Mouse (Mus musculus): ENCODE results near the gene Sgta. TPM values are rescaled to one million over a fixed set of nuclear protein-coding genes. Genes with fewer than 3 reads are reported as not detected.
"Not testable (repeated sequence)": the region's sequence is repeated elsewhere in the genome, so short reads cannot be mapped to it uniquely, and the experiment has no call there.

Sgta gene
- polyA plus RNA-seq, 1 experiment from 2014 or later, result 271 TPM

DNA sequence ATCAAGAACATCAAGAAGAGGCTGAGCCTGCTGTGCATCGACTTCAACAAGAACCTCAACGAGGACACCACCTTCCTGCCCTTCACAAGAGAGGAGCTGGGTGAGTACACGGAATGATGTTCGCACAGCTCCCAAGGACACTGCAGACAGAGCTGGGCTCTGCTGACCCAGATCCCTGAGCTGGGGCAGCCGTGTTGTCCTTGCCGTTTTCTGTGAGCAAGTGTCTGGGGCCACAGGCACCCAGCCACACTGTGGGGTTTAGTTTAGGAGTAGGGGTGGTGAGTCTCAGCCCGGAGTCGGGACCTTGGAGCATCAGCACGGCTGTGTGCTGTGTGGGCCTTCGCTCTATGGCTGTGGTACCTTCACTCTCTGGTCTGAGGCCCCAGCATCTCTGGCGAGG is 17.9 kb upstream of the Sgta start:
- Histone ChIP-seq H3K4me2 (replicated peaks) (no peak overlapping the region), H3K27me3 (no peaks in the 10 kb centered on the region), H3K36me3 (peaks cover 98% of the 10 kb centered on the region), H3K27ac (replicated peaks) (no peak overlapping the region), H3K4me1 (no peaks in the 10 kb centered on the region), H3K4me3 (no peak overlapping the region), H3K9me3 (no peaks in the 10 kb centered on the region), H3K9ac (replicated peaks) (no peak overlapping the region)
- 94% methylated on average over 11 of the region's 11 CpGs for WGBS
- no peak for ATAC-seq (ENCODE audit: low FRiP score, low read depth)

GRCm38 (mm10) chr10:81076356-81076755 is 16.4 kb upstream of the Sgta start:
- ATAC-seq (ENCODE audit: low FRiP score, low read depth), result no peak
- H3K4me1 ChIP-seq, result peaks cover 3% of the 10 kb centered on the region
- WGBS, result 100% methylated on average over 1 of the region's 1 CpGs
- H3K4me2 ChIP-seq (replicated peaks), result no peak overlapping the region
- no peaks in the 10 kb centered on the region for H3K27me3 ChIP-seq
- no peak overlapping the region for H3K4me3 ChIP-seq
- H3K9ac ChIP-seq (replicated peaks), result no peak overlapping the region
- H3K27ac ChIP-seq (replicated peaks), result no peak overlapping the region
- H3K36me3 ChIP-seq, result peaks cover 88% of the 10 kb centered on the region
- no peaks in the 10 kb centered on the region for H3K9me3 ChIP-seq

DNA sequence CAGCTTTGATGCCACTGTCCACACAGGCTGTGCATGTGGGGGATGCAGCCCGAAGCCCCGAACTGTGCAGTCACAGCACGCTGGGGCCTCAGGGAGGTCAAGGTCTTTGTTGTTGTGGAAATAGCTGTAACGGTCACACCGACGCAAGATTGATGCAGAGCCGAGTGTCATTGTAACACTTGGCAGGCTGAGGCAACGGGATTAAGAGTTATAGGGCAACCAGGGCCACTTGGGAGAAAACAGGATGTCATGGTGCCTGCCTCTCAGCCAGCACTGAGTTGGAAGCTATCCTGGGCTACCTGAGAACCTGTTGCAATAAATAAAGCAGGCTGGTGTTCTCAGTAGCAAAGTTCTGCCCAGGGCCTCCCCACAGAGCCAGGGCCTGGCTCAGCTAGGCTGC is 15.8 kb upstream of the Sgta start:
- Histone ChIP-seq H3K27ac (replicated peaks) (no peak overlapping the region), H3K4me2 (replicated peaks) (no peak overlapping the region), H3K4me1 (peaks cover 10% of the 10 kb centered on the region), H3K4me3 (no peak overlapping the region), H3K9ac (replicated peaks) (no peak overlapping the region), H3K9me3 (no peaks in the 10 kb centered on the region), H3K36me3 (peaks cover 82% of the 10 kb centered on the region), H3K27me3 (no peaks in the 10 kb centered on the region)
- no peak for ATAC-seq (ENCODE audit: low FRiP score, low read depth)
- 64% methylated on average over 8 of the region's 8 CpGs for WGBS

GRCm38 (mm10) chr10:81073464-81073863 is 13.5 kb upstream of the Sgta start:
- peaks cover 59% of the 10 kb centered on the region for H3K36me3 ChIP-seq

GRCm38 (mm10) chr10:81072290-81072689 is 12.3 kb upstream of the Sgta start:
- H3K27me3 ChIP-seq, result no peaks in the 10 kb centered on the region
- no peak for ATAC-seq (ENCODE audit: low FRiP score, low read depth)

More at GRCm38 (mm10) chr10:81073464-81073863, 13.5 kb upstream of the Sgta start:
- no peak overlapping the region for H3K27ac ChIP-seq (replicated peaks)
- no peak overlapping the region for H3K4me3 ChIP-seq
- H3K4me2 ChIP-seq (replicated peaks), result no peak overlapping the region
- ATAC-seq (ENCODE audit: low FRiP score, low read depth), result no peak
- no peak overlapping the region for H3K9ac ChIP-seq (replicated peaks)
- no peaks in the 10 kb centered on the region for H3K9me3 ChIP-seq
- peaks cover 22% of the 10 kb centered on the region for H3K4me1 ChIP-seq
- no peaks in the 10 kb centered on the region for H3K27me3 ChIP-seq
- 69% methylated on average over 7 of the region's 7 CpGs for WGBS

GRCm38 (mm10) chr10:81069836-81070235 is 9.9 kb upstream of the Sgta start, which contains the start of gene Thop1:
Gene Thop1 (plus strand): TSS chr10:81070035.
- peaks cover 24% of the 10 kb centered on the region for H3K36me3 ChIP-seq
- no peaks in the 10 kb centered on the region for H3K9me3 ChIP-seq
- WGBS, result under 1% methylated on average over 35 of the region's 35 CpGs
- peak within 1 kb of the TSS; percentile 79 for H3K4me3 ChIP-seq
- H3K27ac ChIP-seq (replicated peaks), result peak within 1 kb of the TSS; percentile 71
- H3K27me3 ChIP-seq, result no peaks in the 10 kb centered on the region
- peak within 1 kb of the TSS; percentile 79 for H3K9ac ChIP-seq (replicated peaks)
- H3K4me2 ChIP-seq (replicated peaks), result peak within 1 kb of the TSS; percentile 83
- H3K4me1 ChIP-seq, result peaks cover 26% of the 10 kb centered on the region
- peak; percentile 97 for ATAC-seq (ENCODE audit: low FRiP score, low read depth)

More at GRCm38 (mm10) chr10:81072290-81072689, 12.3 kb upstream of the Sgta start:
- H3K9me3 ChIP-seq, result no peaks in the 10 kb centered on the region
- no peak overlapping the region for H3K27ac ChIP-seq (replicated peaks)
- no peak overlapping the region for H3K9ac ChIP-seq (replicated peaks)
- peaks cover 47% of the 10 kb centered on the region for H3K36me3 ChIP-seq
- H3K4me2 ChIP-seq (replicated peaks), result no peak overlapping the region
- H3K4me1 ChIP-seq, result peaks cover 22% of the 10 kb centered on the region
- no peak overlapping the region for H3K4me3 ChIP-seq
- WGBS, result 96% methylated on average over 8 of the region's 8 CpGs

DNA sequence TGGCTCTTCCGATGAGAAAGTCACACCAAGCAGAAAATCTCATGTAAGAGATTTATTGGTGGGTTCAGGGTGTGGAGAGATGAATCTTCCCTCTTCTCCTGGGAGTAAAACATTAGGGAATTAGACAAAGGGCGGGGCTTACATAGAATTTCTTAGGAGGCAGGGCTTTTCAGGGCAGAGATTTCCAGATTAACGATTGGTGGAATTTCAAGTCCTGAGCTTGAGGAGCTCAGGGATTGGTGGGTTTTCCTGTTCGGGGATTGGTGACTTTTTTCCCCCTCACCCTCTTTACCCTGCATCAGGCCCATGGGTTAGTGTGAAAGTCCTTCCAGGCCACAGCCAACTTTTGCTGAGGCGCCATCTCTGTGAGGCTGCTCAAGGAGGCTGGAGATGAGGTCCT is 8.7 kb upstream of the Sgta start:
- H3K4me3 ChIP-seq, result no peak overlapping the region

GRCm38 (mm10) chr10:81064519-81064918 is 4.5 kb upstream of the Sgta start:
- H3K27ac ChIP-seq (replicated peaks); H3K9me3 ChIP-seq; H3K27me3 ChIP-seq; H3K9ac ChIP-seq (replicated peaks); H3K4me3 ChIP-seq; ATAC-seq (ENCODE audit: low FRiP score, low read depth); H3K4me2 ChIP-seq (replicated peaks); H3K36me3 ChIP-seq: not testable (repeated sequence)
- 87% methylated on average over 8 of the region's 8 CpGs for WGBS
- H3K4me1 ChIP-seq, result peaks cover 13% of the 10 kb centered on the region

More for the DNA sequence above, 8.7 kb upstream of the Sgta start:
- WGBS, result 75% methylated on average over 5 of the region's 5 CpGs
- Histone ChIP-seq H3K27me3 (no peaks in the 10 kb centered on the region), H3K27ac (replicated peaks) (no peak overlapping the region), H3K36me3 (peaks cover 12% of the 10 kb centered on the region), H3K4me2 (replicated peaks) (no peak overlapping the region), H3K9me3 (no peaks in the 10 kb centered on the region), H3K9ac (replicated peaks) (0 out of 2 replicates have a peak overlapping the region, but pooled peaks have one; percentile 32), H3K4me1 (peaks cover 26% of the 10 kb centered on the region)
- no peak for ATAC-seq (ENCODE audit: low FRiP score, low read depth)

DNA sequence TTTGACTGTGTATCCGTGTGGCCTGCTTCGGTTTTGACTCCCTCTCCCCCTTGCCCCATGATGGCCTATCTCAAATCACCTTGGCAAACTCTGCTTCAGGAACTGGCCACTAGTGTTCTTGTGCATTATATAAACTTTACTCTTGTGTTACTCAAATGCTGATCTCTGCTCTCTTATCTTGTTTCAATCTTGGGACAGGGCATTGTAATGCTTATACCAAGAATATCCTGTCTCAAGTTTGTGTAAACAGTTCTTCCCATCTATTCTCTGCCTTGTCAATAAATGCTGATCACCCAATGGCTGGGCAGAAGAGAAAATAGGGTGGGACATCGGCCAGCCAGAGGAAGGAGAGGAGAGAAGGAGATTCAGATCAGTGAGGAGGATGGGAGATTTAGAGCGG is 2.7 kb upstream of the Sgta start:
- H3K9ac ChIP-seq (replicated peaks), result no peak overlapping the region
- H3K27ac ChIP-seq (replicated peaks), result no peak overlapping the region
- H3K27me3 ChIP-seq, result no peaks in the 10 kb centered on the region
- H3K9me3 ChIP-seq, result no peaks in the 10 kb centered on the region
- peaks cover 24% of the 10 kb centered on the region for H3K4me1 ChIP-seq
- 0 out of 2 replicates have a peak, but pooled peaks cover 3% of the 10 kb centered on the region for H3K36me3 ChIP-seq
- H3K4me3 ChIP-seq, result no peak overlapping the region
- ATAC-seq (ENCODE audit: low FRiP score, low read depth), result no peak
- 66% methylated on average over 4 of the region's 4 CpGs for WGBS
- no peak overlapping the region for H3K4me2 ChIP-seq (replicated peaks)

DNA sequence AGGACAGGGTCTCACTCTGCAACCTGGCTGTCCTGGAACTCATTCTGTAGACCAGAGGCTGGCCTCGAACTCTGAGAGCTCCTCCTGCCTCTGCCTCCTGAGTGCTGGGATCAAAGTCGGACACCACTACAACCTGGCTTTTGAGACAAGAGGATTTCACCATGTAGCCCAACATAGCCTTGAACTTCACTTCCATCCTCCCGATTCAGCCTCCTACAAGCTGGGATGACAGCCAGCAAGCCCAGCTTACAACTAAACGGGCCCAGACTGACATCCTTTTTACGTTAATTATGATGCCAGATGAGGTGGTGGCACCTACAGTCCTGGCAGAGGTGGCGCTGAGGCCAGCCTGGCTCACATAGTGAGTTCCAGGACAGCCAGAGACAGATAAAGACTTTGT is 1.1 kb downstream of the Sgta start:
- Histone ChIP-seq H3K9ac (replicated peaks) (peak overlapping the region; percentile 76), H3K4me2 (replicated peaks) (peak overlapping the region; percentile 90), H3K9me3 (no peaks in the 10 kb centered on the region), H3K36me3 (0 out of 2 replicates have a peak, but pooled peaks cover 3% of the 10 kb centered on the region), H3K27me3 (no peaks in the 10 kb centered on the region), H3K4me1 (peaks cover 26% of the 10 kb centered on the region), H3K27ac (replicated peaks) (no peak overlapping the region), H3K4me3 (peak overlapping the region; percentile 89)
- 93% methylated on average over 6 of the region's 6 CpGs for WGBS
- ATAC-seq (ENCODE audit: low FRiP score, low read depth), result no peak

GRCm38 (mm10) chr10:81057406-81058130 is 2.4 kb downstream of the Sgta start:
- Histone ChIP-seq H3K4me2 (replicated peaks) (no peak overlapping the region), H3K4me1 (peaks cover 26% of the 10 kb centered on the region), H3K27ac (replicated peaks) (no peak overlapping the region), H3K4me3 (0 out of 2 replicates have a peak overlapping the region, but pooled peaks have one; percentile 3), H3K9me3 (no peaks in the 10 kb centered on the region), H3K9ac (replicated peaks) (peak overlapping the region; percentile 28; the same call in 1 of the 2 replicates), H3K27me3 (no peaks in the 10 kb centered on the region), H3K36me3 (peaks cover 11% of the 10 kb centered on the region; the same call in 1 of the 2 replicates)
- WGBS, result 93% methylated on average over 23 of the region's 23 CpGs
- ATAC-seq (ENCODE audit: low FRiP score, low read depth), result no peak

GRCm38 (mm10) chr10:81055802-81056340 is 4.1 kb downstream of the Sgta start:
- H3K9ac ChIP-seq (replicated peaks); H3K27me3 ChIP-seq; H3K4me2 ChIP-seq (replicated peaks); H3K4me3 ChIP-seq; H3K9me3 ChIP-seq; ATAC-seq (ENCODE audit: low FRiP score, low read depth); H3K27ac ChIP-seq (replicated peaks): not testable (repeated sequence)
- Histone ChIP-seq H3K4me1 (peaks cover 26% of the 10 kb centered on the region), H3K36me3 (peaks cover 28% of the 10 kb centered on the region)
- WGBS, result 79% methylated on average over 11 of the region's 11 CpGs

All from midbrain, embryonic 12.5 days (tissue).